Mouse (Mus musculus) lung, adult 2 months (tissue): ENCODE data around the gene Bpifb1.

Experiments
- CTCF ChIP-seq: fragments of 200-500 bp; IDR thresholded peaks from 2 replicates; pipeline ENCODE4 v1.5.1; 2011; ENCODE audit warnings: mild to moderate bottlenecking, low read length, control low read depth; ENCODE audit not compliant: insufficient read depth
- POLR2A ChIP-seq: fragments of 200-500 bp; IDR thresholded peaks from 2 replicates; pipeline ENCODE4 v1.6.1; 2011; ENCODE audit warnings: low read depth, mild to moderate bottlenecking, control low read depth, low read length, borderline replicate concordance; ENCODE audit errors: extremely low read depth

DNA sequence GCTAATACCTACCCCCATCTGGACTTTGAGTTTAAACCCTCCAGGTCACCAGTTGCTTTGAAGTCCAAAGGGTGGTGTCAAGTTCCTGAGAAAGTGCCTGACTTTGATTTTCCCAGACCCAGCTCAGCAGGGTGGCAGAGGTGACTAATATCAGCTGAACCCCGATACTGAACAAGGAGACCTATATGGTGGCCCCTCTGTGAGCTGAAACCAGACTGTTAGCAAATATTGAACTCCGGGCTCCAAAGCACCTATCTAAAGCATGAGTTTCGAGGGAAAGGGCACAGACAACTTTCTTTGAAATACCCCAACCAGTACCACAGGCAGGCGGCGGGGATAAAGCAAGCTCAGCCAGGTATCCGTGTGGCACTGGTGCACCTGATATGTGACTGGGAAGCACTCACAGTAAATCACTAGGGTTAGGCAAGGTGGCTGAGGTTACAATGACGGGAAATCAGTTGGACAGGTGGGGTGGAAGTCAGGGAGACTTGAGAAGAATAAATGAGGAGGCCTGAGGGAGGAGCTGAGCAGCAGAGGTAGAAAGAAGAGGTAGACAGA is 662 bp upstream of the Bpifb1 start:
- TF ChIP-seq CTCF (no peak), POLR2A (no peak)
